In genomic region chr5:115506454-115507201, GRCm38 (mm10) we compare ENCODE assay signal across 8 mouse cellular contexts. TPM values are rescaled to one million over a fixed set of nuclear protein-coding genes. Genes with fewer than 3 reads are reported as not detected.
DNase-seq lines count a peak whose midpoint lies in the region; ATAC-seq lines count a peak whose summit lies in the region.

TSS of gene Pxn (plus strand) at chr5:115506676.

- no peak within 1 kb of the TSS for H3K27ac ChIP-seq in hindbrain, embryonic 14.5 days

- no peaks in the 10 kb centered on the region for H3K36me3 ChIP-seq in hindbrain, embryonic 14.5 days (replicated peaks; ENCODE audit: control insufficient read depth, insufficient read depth)

- no peaks in the 10 kb centered on the region for H3K9me3 ChIP-seq in hindbrain, embryonic 14.5 days (ENCODE audit: control insufficient read depth, low read length)

- peak within 1 kb of the TSS; percentile 84 for H3K9ac ChIP-seq in hindbrain, embryonic 14.5 days

- H3K4me2 ChIP-seq in hindbrain, embryonic 14.5 days (replicated peaks): peak within 1 kb of the TSS; percentile 63

- WGBS in hindbrain, embryonic 14.5 days: under 1% methylated on average over 57 of the region's 74 CpGs

- peak within 1 kb of the TSS; percentile 80 for H3K4me3 ChIP-seq in hindbrain, embryonic 14.5 days (replicated peaks; ENCODE audit: low read length)

- ATAC-seq in hindbrain, embryonic 14.5 days (ENCODE audit: low FRiP score): peak; percentile 74

- H3K4me1 ChIP-seq in hindbrain, embryonic 14.5 days (replicated peaks; ENCODE audit: control insufficient read depth, insufficient read depth, low read length): peaks cover 33% of the 10 kb centered on the region

- no peaks in the 10 kb centered on the region for H3K27me3 ChIP-seq in hindbrain, embryonic 14.5 days (ENCODE audit: control insufficient read depth, insufficient read depth, low read length)

- peak; percentile 89 for DNase-seq in R1 (ENCODE audit: low read depth, low spot score)
- peak; percentile 97 to 98 for DNase-seq in cerebellum, postnatal 25 days
- DNase-seq in frontal cortex, postnatal 36 days (ENCODE audit: low spot score in 2 of 2): peak; percentile 85 to 86
- peak; percentile 92 for DNase-seq in hindbrain, embryonic 14.5 days (ENCODE audit: low spot score)
- DNase-seq in layer of hippocampus, postnatal 25 days (ENCODE audit: extremely low spot score in 1 of 2, low spot score in 1 of 2): peak; percentile 95 to 96
- DNase-seq in lung, postnatal 14 days: peak; percentile 96
- peak; percentile 94 for DNase-seq in ovary, postnatal 36 days (ENCODE audit: low spot score)
- peak; percentile 97 for DNase-seq in thymus, postnatal 25 days

RNA-seq across cellular contexts. Expression of gene Pxn, which starts in this region (rescaled TPM):
- polyA plus RNA-seq in hindbrain, embryonic 14.5 days (2014; fragmentation: Nextera tagmentation; extraction: Ambion mirVana): 11.3 and 12.2 TPM in 2 replicates
- total RNA-seq in layer of hippocampus, postnatal 25 days (2021): 10 to 100 TPM; 30.9 to 41.9 TPM
